Mouse (Mus musculus): ENCODE results near the gene Atp6v0a1. TPM values are rescaled to one million over a fixed set of nuclear protein-coding genes. Genes with fewer than 3 reads are reported as not detected.
A peak's percentile ranks its signal among the peaks of the same experiment; 100 is the strongest.

The Atp6v0a1 gene
- total RNA-seq (2021), result 100 to 1,000 TPM; 112 to 115 TPM

DNA sequence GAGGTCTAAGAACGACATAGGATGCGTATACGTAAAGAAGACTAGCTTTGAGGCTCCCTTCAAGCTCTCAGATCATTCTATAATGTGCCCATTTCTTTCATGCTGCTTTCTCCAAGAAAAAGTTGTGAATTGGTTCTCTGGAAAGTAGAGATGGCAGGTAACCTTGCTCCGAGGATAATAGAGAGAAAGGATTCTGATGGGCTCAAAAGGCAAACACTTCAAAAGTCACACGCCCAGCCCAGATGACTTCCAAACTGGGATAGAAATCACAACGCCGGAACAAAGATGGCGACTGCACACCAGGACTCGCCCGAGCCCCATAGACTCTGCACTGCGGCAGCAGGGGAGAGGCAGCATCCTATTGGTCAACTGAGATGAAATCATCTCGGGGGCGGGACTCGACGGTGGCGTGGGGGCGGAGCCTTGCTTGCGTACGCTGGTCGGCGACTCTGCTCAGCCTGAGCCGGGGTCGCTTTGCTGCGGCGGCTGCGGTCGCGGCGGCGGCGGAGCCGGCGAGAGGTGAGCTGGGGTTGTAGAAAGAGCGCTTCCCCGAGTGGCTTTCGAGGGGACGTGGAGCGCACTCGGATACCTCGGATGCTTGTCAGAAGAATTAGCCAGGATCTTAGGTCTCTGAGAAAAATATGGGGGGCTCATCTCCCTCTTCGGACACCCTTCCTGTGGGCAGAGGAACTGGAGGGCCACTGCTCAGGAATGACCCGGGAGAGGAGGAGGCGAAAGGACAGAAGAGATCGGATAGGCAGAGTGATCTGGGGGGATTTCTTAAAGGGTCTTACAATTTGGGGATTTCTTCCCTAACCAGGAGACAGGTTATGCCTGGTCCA lies at the start of gene Atp6v0a1:
Gene Atp6v0a1, plus strand, starts transcription at position 407 of the 842 bp plus-strand sequence.
- peak; percentile 98 for DNase-seq

DNA sequence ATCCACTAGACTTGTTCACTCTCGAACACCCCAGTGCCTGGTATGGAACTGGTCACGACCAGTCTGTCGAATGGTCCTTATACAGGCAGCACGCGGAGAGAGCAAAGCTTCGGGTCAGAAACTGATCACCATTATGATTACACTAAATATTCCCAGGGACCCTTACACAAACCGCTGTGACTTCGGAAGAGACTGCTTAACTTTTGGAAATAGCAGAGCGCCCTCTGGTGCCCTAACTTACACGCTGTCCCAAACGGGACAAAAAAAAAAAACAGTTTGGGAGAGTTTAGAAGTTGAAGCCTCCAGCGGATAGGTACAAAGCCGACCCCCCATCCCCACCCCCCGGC lies 49.8 kb upstream of the Atp6v0a1 start:
- DNase-seq, result peak; percentile 79

DNA sequence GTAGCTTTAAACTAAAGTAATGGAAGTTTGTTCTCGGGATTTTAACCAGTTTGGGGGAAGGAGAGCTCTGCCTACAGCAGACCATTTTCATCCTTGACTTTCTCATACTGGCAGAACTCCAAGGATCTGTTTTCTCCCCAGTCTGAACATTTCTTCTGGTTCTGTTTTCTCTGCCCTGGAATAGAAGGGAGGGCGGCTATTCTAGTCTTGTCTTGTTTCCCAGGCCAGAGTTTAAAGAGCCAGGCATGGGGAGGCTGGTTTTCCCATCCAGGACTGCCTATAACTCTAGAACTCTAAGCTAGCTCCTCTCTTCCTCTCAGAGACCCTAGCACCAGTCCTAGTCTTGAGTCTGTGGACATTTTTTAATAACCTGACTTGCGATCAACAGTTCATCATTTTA lies 49.4 kb upstream of the Atp6v0a1 start:
- DNase-seq, result no peak

- DNase-seq, result peak; percentile 86
Observed at GRCm38 (mm10) chr11:100960540-100960939, 48.7 kb upstream of the Atp6v0a1 start.

DNA sequence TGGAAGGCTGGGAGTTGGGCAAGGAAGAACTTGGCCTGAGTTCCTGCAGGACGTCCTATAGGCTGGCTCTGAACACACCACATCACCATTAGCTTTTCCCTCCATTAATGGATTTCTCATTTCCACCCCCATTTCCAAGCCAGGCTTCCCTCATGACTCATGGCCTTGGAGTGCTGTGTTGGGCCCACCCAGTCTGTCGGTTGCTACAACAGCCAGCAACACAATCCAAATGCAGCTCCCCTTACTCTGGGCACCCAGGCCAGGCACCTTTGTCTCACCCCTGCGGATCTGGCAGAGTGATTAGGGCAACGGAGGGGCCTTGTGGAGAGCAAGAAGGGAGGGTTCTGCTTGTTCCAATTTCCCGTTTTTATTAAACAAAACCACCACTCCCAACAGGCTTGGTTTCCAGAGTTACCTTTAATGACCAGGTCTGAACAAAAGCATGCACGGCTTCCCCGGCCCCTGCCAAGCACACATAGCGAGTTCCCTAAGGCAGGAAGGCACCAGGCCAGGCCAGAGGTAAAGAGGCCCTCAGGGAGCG lies 46.8 kb upstream of the Atp6v0a1 start:
- peak; percentile 76 for DNase-seq

DNA sequence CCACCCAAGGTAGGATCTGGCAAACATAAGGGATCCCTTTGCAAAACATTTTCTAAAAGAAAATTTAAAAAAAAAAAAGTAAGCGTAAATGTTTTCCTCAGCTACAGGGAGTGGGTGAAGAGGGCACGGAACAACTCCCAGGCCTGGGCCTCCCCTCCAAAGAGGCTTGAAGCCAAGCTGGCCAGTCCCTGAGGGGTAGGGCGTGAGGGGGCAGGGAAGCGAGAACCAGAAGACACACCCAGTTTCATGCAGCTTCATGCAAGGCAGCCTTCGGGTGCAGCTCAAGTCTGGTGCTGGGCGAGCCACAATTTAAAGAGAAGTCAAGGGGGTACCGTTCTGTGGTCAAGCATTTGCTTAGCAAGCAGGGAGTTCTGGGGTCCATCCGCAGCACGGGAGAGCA lies 45.6 kb upstream of the Atp6v0a1 start:
- DNase-seq, result peak; percentile 68

DNA sequence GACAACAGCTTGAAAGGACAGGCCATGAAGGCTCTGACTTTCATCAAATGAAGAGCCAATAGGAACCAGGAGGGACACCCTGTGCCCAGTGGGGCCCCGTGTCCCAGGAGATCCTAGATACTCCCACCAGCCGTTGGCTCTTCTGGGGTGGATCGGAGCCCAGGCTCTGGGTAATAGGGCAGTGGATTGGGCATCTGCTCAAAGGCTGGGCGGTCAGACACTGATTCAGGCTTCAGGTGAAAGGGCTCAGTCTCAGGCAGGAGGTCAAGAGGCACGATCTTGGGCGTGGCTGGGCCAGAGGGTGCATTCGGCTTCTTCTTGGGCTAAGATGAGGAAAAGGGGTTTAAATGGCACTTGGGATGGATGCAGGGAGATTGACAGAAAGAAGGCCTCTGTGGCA lies 45.1 kb upstream of the Atp6v0a1 start:
- no peak for DNase-seq

GRCm38 (mm10) chr11:100964901-100965542 lies 44.2 kb upstream of the Atp6v0a1 start:
- DNase-seq, result no peak

DNA sequence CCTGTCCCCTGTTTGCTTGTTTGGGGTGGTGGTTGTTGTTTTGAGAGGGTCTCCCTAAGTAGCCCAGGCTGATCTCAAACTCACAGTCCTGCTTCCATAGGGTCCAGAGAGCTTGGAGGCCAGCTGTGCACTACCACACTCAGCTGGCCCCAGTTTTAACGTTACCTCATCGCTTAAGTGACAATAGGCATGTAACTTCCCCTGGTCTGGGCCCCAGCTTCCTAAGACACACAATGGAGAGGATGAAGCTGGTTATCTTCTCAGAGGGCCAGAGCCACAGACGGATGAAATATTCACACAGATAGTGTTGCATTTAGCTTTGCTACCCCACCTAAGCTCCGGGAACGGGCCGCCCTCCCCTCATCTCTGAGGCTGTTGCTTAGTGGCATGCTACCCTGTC lies 43.5 kb upstream of the Atp6v0a1 start:
- no peak for DNase-seq

GRCm38 (mm10) chr11:100967376-100967775 lies 41.9 kb upstream of the Atp6v0a1 start:
- DNase-seq, result peak; percentile 54

DNA sequence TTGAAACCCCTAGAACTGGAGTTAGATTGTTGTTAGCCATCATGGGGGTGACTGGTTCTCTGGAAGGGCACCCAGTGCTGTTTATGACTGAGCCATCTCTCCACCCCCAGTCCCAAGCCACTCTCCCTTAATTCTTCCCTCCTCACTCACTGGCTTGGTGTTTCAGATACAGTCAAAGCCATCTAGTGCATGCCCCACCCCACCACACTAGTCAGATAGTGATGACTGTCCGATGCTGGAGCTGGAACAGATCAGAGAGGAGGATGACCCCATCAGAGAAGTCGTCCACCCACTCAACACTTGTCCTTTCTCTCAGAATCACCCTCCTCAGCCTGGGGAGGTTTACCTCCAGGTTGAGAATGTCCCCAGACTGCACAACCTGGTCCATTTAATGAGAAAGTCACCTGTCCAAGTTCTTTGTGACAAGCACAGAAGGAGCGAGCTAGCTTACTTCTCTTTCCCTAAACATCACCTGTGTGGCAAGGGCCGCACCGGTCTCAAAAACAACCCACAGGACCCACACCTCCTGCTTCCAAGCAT lies 41.3 kb upstream of the Atp6v0a1 start:
- DNase-seq, result no peak

GRCm38 (mm10) chr11:100968501-100968900 lies 40.8 kb upstream of the Atp6v0a1 start:
- no peak for DNase-seq

DNA sequence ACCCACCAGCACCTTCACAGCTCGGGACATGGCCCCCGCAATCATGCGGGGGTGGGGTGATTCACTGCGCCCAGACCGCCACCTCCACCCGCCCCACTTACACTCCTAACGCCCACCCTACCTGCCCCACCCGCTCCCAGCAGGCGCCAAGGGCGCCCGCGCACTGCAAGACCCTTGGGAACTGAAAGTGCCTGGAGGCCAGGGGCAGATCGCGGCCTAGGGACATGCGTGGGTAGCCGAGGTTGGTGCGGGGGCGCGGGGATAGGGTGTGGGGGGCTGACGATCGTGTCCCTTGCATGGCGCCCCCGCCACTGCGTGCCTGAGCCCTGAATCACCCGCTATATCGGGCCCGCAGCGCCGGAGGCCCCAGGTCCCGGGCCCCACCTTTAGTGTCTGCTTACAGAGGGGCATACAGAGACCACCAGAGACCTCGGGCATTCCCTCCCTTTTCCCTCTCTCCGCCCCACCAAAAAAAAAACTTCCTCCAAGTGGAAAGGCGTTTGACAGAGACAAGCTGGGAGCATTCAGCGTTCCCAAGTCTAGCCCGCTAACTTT lies 40.0 kb upstream of the Atp6v0a1 start:
- peak; percentile 53 for DNase-seq

DNA sequence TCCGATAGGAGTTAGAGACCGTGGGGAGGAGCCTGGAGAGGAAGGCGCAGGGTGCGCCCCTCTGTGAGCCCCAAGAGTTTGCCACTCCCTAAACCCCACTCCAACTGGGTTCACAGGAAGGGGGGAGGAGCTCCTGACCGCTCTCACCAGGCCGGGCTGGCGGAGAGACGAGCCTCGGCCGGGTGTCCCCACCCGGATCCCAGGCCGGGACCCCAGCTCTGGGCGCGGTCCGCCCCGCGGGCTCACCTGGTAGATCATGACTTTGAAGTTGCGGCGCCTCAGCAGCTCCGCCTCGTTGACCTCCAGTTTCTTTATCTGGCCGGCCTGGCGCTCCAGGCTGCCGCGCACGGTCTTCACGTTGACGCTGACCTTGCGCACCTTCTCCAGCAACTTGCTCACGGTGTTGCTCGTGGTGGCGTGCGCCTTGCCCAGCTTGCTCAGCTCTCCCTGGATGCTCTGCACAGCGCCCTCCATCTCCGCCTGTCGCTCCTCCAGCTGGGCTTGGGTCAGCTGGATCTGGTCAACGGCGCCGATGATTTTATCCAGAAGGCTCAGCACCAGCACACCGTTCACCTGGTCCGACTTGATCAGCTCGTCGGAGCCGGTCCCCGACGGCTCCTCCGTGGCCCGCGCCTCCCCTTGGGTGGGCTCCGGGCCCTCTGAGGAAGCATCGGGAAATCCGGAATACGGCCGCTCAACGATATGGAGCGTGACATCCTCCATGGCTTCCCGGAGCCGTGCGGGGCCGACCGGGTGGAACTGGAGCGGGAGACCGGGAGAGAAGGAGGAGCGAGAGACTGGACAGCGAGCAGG lies 39.3 kb upstream of the Atp6v0a1 start:
- peak; percentile 75 for DNase-seq

DNA sequence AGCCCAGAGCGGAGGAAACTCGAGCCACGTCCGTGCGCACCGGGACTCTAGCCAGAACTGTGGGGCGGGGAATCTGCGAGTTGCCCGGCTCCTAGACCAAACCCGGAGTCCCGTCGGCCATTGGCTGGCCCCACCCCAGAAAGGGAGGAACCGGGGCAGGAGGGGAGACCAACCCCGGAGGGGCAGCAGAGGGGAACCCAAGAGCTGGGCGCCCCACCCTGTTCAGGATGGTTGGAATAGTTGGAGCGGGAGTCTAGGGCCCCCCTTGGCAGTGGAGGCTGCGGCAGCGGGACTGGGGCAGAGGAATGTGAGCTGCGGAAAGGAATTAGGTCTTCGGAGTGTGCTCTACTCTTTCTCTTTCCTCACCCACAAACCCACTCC lies 38.7 kb upstream of the Atp6v0a1 start, which contains the start of gene Cavin1:
Gene Cavin1, minus strand, starts transcription at position 331 of the 381 bp plus-strand sequence.
- peak; percentile 100 for DNase-seq

GRCm38 (mm10) chr11:100971455-100971854 lies 37.8 kb upstream of the Atp6v0a1 start:
- DNase-seq, result no peak

DNA sequence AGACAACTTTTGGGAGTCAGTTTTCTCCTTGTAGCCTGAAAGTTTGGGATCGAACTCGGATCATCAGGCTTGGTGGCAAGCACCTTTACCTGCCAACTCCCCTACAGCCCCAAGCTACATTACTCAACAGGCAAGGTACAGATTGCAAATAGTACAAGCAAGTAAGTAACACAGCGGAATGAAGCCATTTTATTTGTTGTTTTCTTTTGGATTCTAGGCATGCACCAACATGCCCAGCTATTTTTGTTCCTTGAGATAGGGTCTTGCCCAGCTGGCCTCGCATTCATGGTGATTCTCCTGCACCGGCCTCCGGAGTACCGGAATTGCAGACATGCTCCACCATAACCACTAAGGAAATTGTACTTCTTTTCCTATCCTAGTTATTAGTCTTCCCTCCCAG lies 36.0 kb upstream of the Atp6v0a1 start:
- no peak for DNase-seq

GRCm38 (mm10) chr11:100974381-100974970 lies 34.8 kb upstream of the Atp6v0a1 start:
- DNase-seq, result no peak

DNA sequence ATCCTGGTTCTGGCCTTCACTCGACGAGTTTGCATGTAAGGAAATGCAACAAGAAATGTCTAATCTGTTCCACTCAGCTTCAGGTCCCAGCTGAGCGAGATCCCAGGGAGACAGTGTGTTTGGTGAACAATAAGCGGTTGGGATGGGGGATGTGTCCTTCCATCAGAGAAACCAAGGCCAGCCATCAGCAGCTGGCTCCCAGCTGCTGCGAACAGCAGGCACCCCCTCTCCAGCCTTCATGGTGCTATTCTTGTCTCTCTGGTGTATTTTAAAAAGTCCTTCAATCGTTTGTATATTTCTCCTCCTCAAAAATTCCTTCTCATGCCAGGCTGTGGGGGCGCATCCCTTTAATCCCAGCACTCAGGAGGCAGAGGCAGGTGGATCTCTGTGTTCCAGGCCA lies 34.0 kb upstream of the Atp6v0a1 start:
- peak; percentile 46 for DNase-seq

GRCm38 (mm10) chr11:100979887-100980286 lies 29.4 kb upstream of the Atp6v0a1 start:
- DNase-seq, result peak; percentile 77

DNA sequence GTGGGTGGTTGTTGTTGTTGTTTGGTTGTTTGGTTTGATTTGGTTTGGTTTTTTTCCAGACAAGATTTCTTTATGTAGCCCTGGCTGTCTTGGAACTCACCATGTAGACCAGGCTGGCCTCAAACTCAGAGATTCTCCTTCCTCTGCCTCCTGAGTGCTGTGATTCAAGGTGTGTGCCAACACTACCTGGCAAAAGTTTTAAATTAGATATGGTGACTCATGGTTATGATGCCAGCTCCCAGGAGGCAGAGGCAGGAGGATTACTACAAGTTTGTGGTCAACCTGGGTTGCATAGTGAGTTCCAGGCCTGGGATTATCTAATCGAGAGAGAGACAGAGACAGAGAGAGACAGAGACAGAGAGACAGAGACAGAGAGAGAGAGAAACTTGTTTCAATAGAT lies 28.8 kb upstream of the Atp6v0a1 start:
- no peak for DNase-seq

GRCm38 (mm10) chr11:100981236-100981635 lies 28.0 kb upstream of the Atp6v0a1 start:
- DNase-seq, result no peak
